Mouse (Mus musculus) R1 (cell line): ENCODE data around the gene Gja5.
"Not testable (repeated sequence)": the region's sequence is repeated elsewhere in the genome, so short reads cannot be mapped to it uniquely, and the experiment has no call there.

ENCODE experiments used
- DNase-seq: peaks from one replicate; pipeline ENCODE4 v3.0.0-alpha.2; 2018; ENCODE audit warnings: low read depth, low spot score

Gene Gja5

DNA sequence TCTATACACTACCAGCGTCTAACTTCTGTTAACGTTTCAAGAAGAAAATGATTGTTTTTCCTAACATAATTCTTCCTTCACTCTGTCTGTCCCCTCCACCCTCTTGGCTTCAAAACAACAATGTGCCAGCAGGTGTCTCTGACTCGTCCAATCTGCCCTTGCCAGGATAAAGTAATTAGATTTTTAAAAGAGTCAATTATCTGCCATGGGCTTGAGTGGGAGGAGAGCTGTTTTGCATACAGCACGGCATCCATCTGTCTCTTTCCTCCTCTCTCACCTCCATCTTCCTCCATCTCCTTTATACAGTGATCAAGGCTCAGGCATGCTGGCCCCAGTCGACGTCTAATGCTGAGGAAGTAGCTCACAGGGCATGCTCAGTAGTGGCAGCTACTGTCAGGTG lies 132.6 kb downstream of the Gja5 start:
- no peak for DNase-seq

DNA sequence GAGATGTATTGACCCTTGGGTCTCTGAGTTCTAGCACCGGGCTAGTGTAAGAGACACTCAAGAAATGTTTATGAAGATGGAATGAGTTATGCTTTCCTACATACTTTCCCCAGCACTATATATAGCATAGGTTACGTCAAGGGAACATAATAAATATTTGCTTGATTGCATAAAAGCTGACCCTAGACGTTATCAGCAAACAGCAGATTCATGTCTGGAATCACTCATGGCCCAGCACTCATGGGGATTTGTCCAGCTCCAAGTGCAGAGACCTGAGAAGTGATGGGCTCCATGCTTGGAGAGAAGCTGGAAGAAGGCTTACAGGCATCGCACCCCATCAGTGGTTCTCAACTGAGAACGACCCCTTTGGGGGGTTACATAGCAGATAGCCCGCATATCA lies 135.2 kb downstream of the Gja5 start:
- DNase-seq = no peak

DNA sequence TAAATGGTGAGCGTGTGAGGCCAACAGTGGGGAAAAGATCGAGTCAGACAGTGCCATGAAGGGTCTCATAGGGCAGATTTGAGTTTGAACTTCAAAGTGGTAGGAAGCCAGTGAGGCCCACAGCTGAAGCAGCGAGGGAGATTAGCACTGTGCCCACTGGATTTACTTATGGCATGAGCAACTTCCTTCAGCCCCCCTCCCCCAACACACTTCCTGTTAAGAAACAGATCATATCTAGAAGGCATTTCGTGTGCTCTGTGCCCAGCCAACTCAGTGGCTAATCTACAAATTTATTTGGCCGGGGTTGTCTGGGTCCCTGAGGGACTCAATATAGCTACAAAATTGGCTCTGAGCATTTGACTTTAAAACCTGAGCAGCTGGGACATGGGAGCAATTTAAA lies 139.7 kb downstream of the Gja5 start:
- DNase-seq = no peak

DNA sequence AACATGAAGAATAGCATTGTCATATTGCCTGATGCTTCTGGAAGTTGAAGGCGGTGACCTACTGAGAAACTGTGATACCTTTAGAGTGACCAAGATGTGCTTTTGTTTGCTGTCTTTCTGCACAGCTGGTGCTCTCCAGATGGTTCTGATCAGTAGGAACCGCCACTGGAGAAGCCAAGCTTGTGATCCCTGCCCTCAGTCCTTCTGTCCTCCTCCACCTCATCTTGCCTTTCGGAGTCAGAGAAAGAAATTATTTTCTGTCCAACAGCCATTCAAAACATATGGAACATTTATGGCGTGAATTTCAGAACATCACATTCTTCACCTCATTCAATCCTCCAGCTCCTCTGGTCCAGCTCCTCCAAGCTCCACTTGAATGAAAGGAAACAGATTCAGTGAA lies 143.3 kb downstream of the Gja5 start:
- DNase-seq = no peak

DNA sequence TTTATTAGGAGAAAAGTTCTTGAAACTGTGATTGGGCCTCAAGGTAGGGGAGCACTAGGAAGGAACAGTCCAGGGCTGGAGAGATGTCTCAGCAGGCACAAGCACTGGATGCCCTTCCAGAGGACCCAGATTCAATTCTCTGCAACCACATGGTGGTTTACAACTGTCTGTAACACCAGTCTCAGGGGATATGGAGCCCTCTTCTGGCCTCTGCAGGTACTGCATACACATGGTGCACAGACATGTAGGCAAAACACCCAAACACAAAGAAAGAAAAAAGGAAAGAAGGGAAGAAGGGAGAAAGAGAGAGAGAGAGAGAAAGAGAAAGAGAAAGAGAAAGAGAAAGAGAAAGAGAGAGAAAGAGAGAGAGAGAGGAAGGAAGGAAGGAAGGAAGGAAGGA lies 143.9 kb downstream of the Gja5 start:
- peak; percentile 78 for DNase-seq

DNA sequence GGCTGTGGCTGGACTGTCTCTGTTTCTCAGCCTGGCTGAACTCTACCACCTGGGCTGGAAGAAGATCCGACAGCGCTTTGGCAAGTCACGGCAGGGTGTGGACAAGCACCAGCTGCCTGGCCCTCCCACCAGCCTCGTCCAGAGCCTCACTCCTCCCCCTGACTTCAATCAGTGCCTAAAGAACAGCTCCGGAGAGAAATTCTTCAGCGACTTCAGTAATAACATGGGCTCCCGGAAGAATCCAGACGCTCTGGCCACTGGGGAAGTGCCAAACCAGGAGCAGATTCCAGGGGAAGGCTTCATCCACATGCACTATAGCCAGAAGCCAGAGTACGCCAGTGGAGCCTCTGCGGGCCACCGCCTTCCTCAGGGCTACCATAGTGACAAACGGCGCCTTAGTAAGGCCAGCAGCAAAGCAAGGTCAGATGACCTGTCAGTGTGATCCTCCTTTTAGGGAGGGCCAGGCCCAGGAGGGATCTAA lies 146.8 kb downstream of the Gja5 start:
- DNase-seq = peak; percentile 28

DNA sequence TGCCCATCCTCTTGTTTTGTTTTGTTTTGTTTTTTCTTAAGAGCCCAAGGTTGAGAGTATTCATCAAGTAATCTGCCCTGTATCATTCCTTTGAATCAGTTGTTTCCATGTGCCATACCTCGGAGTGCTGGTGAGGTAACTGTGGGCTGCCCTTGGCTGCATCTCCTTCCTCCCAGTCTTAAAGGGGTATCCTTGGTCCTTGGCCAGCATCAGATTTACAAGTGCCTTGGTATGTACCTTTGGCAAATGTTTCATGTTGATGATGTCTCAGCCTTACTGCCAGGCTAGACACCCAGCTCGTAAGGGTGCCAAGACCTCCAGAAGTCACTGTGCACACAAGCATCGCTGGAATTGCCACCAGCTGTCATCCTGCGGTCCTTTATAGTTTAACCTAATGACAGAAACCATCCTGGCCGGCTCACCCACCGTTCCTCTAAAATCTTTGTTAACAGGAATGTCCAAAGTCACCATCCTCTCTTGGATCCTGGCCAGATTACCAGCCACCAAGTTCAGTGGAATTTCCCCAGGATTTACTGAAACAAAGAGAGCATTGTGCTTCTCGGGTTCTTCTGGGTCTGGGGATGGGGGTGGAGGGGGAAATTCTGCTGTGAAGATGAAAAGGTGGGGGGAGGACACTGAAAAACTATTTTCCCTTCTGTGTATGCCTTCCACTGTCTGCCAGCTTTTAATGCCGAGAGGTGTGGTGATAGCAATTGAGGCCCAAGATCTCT lies 147.7 kb downstream of the Gja5 start:
- no peak for DNase-seq

DNA sequence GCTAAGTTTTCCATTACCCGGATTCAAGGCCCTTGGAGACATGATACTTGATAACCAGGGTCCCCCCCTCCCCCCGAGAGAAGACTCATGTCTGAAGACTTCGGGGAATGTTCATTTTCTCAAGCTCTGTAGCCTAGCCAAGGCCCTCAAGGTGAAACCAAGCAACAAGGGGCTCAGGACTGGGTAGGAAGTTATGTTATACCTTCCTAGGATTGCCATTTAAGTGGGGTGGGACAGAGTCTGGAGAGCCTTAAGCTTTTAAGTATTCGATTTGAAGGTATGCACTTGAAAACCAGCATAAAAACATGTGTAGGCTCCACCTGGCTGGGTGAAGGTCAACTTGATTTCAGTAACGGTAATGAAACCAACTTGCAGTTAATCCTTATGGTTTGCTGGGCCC lies 154.2 kb downstream of the Gja5 start:
- no peak for DNase-seq

DNA sequence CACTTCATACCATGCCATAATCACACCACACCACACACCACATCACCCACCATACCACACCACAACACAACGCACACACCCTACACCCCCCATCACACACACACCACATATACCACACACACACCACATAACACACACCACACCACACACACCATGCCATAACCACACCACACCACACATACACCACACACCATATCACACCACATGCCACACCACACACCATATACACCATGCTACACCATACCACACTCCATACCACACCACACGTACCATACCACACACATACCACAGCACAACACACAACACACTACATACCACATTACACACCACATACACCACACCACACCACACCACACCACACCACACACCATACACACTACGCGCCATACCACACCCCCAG lies 155.6 kb downstream of the Gja5 start:
- DNase-seq = no peak

DNA sequence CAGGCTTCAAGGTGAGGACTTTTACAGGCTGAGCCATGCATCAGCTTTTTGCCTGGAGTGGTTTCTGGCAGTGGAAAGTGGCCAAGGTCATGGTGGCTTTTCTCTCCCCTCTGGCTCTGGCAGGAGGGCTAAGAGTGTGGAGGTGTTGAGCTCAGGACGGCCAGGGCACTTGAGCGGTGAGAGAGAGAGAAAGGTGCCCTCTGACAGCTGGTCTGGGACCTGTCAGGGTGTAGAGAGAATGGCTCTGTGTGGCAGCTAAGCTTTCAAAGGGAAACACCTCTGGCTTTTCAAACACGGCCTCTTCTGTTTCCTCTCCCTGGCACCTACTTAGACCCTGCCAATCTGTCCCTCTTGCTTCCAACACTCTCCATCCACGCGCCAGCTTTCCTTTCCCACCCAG lies 158.3 kb downstream of the Gja5 start:
- no peak for DNase-seq

DNA sequence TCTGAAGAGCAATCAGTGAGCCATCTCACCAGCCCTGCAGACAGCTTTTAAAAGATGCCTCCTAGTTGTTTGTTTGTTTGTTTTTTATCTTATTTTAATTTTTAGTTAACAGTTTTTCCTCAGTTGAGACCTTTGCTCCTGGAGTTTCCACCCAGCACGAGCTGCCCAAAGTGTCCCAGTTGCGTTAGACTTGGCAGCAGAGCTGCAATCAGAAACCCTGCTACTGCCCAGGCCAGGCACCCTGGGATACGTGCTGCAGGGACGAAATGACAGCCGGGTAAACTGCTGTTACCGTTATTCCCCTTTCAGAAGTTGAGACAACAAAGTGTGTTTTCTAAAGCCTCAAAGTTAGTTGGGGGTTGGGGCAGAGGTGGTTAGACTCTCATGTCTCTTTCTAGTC lies 159.6 kb downstream of the Gja5 start:
- DNase-seq = no peak

DNA sequence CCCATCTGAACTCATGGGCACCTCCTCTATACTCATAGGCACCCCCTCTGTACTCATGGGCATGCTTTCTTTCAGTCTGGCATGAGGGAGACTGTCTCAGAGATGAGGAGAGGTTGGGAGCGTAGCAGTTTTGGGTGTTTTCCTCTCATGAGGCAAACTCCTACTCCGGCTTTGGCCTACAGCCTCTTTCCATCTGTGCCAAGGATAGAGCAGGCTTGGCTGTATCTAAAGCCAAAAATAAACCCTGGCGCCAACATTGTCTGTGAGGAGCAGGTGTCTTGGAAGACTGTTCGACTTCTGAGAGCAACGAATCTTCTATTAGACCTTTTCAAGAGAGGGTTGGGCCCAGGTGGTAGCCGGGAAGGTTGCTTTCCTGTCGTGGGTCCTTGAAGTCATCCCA lies 165.1 kb downstream of the Gja5 start:
- DNase-seq = not testable (repeated sequence)

DNA sequence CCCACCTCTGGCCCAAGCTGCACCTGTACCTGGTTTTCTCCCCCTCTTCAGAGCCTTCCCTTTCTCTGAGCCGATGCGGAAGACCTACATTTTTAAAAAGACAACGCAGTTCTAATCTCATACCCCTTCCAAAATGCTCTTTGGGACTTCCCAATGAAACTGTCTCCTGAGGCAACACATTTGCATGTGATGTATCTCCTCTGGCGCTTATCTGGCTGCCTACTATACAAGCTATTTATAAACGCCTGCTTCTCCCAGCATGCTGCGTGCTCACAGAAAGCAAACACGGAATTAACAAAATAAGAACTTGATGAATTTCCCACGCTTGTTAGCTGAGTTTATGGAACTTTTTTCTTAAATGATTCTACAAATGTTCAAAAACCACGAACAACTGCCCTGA lies 167.4 kb downstream of the Gja5 start:
- DNase-seq = not testable (repeated sequence)

DNA sequence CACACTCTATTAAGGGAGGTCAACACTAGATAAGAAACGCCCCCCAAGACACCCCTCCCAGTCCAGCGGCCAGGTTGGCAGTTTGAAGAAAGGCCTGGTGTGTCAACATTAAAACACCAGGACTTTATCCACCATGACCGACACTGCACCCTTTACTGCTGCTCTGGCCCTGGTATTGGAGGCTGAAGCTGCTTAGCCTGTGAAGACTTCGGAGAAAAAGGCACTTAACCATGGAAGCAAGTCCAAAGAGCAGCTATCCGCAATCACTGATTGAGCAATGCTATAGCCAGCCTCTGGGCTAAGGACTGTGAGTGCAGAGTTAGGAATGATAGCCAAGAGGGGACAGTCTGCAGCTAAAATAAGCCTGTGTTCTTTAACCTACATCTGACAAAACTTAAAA lies 167.9 kb downstream of the Gja5 start:
- not testable (repeated sequence) for DNase-seq

DNA sequence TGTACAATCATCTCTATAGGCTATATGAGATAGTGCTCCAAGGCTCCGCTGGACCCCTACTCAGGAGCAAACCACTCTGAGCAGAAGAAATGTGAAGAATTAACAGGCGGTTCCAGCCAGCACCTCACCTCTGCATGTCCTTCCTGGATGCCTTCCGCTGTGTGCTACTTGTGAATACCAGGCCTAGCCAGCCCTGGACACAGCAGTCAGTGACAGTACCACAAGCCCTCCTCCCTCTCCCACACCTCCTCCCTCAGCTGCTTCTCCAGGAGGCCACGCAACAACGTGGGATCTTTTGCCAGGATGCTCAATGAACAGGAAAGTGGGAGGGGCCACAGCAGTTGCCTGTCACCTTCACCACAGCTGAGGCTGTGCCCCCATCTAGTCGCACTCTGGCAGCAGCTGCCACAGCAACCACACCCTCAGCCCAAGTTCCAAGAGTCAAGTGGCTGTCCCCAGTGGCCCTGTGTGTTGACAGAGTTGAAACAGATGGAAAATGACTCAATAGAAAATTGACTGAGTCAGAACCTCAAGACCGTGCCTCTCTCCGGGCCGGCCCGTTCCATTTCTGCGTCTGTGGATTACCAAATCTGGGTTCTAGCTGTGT lies 171.4 kb downstream of the Gja5 start:
- DNase-seq = not testable (repeated sequence)

DNA sequence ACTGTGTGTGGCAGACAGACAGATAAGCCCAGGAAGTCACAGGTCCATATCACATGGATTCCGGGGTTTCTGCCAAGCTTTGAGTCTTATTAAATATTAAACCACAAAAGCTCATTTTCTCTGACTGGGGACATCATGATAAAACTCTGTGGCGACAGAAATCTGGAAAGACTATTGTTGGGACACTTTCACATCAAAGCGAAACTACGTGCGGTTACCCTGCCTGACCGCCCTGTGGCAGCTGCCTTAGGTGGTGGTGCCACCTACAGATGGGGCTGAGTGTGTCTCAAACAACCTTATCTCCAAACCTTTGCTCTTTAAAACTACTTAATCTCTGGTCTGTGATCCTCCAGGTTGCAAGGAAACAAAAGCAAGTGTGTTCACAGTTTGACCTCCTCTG lies 171.9 kb downstream of the Gja5 start:
- no peak for DNase-seq

DNA sequence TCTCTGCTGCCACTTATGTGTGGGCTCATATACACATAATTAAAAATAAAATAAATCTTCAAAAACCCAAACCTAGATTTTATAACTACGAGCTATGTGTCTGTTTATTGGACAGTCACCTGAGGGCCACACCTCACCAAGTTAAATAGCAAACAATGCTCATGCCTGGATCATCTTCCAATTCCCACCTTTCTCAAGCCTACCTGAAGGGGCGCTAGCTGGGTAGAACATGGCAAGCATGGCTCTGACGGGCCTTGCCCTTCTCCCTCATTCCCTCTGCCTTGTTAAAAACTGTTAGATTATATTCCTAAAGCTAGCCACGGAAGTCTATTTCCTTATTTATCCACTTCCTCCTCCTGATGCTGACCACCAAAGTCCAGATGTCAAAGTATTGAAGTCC lies 173.9 kb downstream of the Gja5 start:
- peak; percentile 62 for DNase-seq

DNA sequence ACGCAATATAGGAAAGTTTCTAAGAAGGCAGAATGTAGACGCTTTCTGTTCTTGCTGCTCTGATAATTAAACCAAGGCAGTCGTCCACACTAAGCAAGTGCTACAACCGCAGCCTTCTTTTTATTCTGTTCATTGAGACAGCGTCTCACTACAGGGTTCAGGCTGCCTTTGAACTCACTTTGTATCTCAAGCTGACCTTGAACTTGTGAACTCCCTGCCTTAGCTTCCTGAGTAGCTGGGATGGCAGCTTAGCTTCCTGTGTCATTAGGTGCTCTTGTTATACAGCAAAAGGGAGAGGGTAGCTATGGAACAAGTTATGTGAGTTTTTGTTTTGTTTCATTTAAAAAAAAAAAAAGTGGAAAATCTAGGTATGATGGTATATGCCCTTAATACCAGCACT lies 177.7 kb downstream of the Gja5 start:
- DNase-seq = peak; percentile 73

DNA sequence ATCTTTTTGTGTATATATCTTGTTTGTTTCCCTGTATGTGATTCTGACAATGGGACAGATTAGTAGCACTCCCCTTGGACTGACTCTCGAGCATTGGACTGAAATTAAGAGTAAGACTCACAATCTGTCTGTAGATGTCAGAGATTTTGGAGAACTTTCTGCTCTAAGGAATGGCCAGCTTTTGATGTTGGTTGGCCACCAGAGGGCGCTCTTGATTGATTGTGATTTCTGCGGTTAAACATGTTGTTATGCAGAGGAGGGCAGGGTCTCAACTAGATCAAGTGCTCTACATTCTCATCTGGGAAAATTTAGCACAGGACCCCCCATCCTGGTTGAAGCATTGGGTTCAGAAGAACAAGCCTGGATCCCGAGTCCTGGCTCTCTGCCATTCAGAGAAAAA lies 182.8 kb downstream of the Gja5 start:
- DNase-seq = peak; percentile 33

DNA sequence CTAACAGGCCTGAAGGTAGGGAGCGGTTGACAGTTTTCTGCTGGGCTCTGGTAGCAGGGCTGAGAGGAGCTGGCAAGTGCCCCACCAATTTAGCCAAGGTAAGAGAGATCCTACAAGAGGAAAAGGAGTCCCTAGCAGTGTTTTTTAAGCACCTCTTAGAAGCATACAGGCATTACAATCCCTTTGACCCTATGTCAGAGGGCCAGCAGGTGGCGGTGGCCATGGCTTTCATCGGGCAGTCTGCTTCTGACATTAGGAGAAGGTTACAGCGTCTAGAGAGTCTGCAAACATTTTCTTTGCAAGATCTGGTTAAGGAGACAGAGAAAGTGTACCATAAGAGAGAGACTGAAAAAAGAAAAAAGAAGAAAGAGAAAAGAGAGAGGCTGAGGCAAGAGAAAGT lies 183.8 kb downstream of the Gja5 start:
- not testable (repeated sequence) for DNase-seq

DNA sequence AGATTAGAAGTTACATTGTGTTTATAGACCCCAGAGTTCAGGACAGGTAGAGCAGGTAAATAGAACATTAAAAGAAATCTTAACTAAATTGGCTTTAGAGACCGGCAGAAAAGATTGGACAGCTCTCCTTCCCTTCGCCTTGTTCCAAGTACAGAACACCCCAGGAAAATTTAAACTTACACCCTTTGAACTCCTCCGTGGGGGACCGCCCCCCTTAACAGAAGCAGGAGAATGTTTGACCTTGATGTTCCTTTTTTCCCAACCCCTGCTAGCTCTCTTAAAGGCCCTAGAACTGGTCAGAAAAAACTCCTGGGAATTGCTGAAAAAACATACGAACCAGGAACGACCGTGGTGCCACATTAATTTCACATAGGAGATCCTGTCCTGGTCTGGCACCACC lies 187.5 kb downstream of the Gja5 start:
- not testable (repeated sequence) for DNase-seq

DNA sequence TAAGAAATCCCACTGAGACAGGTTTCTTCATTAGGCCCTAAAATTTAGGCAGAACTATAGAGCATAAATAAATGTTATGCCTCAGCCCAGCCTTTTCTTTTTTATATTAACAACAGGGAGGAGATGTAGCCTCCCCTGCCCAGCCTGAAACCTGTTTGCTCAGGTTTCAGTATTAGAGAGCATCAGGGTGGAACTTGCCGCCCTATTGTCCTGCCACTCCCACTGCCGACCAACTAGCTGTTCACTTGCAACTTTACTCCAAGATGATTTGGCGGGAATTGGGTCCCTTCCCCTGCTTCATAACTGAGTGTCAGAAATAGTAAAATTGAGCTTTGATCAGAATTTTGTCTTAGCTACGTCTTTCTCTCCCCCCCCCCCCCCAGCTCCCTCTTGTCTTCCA lies 192.2 kb downstream of the Gja5 start:
- peak; percentile 32 for DNase-seq
